Mouse (Mus musculus): ENCODE data around the gene Gp9. TPM values are rescaled to one million over a fixed set of nuclear protein-coding genes. Genes with fewer than 3 reads are reported as not detected.
A peak's percentile ranks its signal among the peaks of the same experiment; 100 is the strongest.

Gene Gp9
- polyA plus RNA-seq, 1 experiment from 2014 or later: 2.4 TPM

DNA sequence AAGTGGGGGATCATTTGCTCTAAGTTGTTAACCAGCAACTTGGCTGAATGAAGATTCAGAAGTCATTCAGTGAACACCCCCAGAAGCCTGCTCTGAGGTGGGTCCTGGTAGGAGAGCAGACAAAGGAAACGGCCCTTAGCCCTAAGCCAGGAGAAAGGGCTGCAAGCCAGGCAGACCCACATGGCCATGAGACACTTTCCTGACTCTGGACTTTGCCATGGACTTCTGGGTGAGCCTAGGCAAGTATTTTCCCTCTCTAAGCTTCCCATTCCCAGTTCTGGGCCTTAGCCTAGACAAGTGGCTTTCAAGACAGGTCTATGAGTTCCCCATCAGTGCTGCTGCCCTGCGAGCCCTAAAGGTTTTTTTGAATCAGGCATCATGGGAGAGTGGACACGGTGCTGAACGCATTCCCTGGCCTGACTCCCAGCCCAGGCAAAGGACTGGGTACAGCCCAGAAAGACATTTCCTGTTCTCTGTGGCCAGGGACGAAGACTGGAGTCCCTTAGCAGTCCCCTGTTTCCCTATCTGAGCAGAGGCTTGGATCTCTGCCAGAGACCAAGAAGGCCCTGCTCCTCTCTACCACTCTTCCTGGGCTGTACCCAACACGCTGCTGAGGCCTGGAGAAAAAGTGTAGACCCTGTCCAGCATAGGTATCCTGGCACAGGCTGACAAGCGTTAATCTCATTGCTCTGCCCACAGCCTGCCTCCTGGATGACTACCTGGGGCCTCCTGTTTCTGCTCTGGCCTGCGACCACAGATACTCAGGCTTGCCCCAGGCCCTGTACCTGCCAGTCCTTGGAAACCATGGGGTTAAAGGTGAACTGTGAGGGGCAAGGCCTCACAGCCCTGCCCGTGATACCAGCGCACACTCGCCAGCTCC is 662 bp downstream of the Gp9 start:
- no peaks in the 10 kb centered on the region for H3K9me3 ChIP-seq
- H3K27ac ChIP-seq: no peak overlapping the region
- no peak overlapping the region for H3K4me2 ChIP-seq
- H3K4me3 ChIP-seq (replicated peaks): no peak overlapping the region
- peaks cover 6% of the 10 kb centered on the region; the same call in 1 of the 2 replicates for H3K4me1 ChIP-seq
- H3K27me3 ChIP-seq (replicated peaks): no peaks in the 10 kb centered on the region
- 67% methylated on average over 11 of the region's 11 CpGs for WGBS
- 0 out of 2 replicates have a peak, but pooled peaks have one; percentile 17 for ATAC-seq (ENCODE audit: insufficient read depth, low FRiP score, low read depth)
- H3K36me3 ChIP-seq: no peaks in the 10 kb centered on the region
- no peak overlapping the region for H3K9ac ChIP-seq

DNA sequence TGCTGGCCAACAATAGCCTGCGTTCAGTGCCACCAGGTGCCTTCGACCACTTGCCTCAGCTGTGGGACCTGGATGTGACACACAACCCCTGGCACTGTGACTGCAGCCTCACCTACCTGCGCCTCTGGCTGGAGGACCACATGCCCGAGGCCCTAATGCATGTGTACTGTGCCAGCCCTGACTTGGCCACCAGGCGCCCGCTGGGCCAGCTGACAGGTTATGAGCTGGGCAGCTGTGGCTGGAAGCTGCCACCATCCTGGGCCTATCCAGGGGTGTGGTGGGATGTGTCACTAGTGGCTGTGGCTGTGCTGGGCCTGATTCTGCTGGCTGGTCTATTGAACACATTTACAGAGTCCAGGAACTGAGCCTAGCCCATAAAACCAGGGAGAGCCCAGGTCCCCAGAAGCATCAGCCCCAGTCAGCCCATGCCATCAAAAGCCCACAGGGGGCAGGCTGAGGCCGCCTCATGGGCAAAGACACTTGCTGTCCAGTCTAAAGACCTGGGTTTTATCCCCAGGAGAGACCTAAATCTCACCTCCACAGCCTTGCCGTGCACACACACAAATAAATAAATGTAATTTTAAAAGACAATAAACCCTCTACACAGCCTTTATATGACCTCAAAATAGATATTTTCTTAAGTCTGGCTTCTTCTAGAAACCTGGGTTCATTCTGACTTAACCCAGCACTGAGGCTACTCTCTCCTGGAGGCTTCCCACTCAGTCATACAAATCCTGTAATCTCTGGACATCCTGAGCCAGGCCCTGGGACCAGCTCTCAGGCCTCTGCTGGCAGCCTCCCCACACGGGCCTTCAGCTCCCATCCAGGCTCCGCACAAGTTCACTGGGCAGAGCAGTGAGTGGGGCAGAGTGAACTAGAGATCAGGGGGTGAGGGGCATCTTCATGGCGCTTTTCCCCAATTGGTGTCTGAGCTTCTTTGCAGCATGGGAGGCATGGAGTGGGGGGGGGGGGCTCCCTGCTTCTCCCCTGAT is 1.6 kb downstream of the Gp9 start:
- no peak overlapping the region for H3K9ac ChIP-seq
- 87% methylated on average over 11 of the region's 11 CpGs for WGBS
- peaks cover 6% of the 10 kb centered on the region; the same call in 1 of the 2 replicates for H3K4me1 ChIP-seq
- H3K27me3 ChIP-seq (replicated peaks): no peaks in the 10 kb centered on the region
- no peaks in the 10 kb centered on the region for H3K9me3 ChIP-seq
- no peak overlapping the region for H3K4me3 ChIP-seq (replicated peaks)
- no peak overlapping the region for H3K27ac ChIP-seq
- H3K36me3 ChIP-seq: no peaks in the 10 kb centered on the region
- no peak for ATAC-seq (ENCODE audit: insufficient read depth, low FRiP score, low read depth)
- no peak overlapping the region for H3K4me2 ChIP-seq

DNA sequence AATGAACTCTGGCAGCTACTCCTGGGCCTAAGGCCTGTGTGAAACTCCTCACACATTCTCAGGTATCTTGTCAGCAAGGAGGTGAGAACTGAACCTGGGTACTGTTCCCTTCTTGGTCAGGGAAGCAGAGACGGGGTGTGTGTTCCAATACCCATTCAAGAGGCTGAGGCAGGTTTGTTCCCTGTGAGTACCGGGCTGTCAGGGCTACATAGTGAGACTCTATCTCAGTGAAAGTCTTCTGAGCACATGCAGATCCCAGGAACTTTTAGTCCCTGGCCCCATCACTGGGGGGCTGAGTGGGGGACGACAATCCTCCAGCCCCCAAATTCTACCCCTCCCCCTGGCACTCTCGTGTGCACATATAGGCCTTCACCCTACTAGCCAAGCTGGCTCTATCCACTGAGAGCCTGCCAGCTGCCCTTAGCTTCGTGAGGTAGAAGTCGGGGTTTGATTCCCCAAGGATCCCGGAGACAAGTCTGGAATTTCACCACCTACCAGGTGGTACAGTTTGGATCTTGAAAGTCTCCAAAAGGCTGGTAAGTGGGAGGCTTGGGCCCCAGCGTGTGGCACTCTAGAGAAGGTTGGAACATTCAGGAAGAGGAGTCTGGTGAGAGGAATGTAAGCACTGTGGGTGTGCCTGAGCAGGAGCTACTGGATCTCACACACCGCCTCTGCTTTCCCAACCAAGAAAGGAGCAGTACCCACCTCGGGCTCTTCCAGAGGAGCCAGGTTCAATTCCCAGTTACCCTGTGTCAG is 2.9 kb downstream of the Gp9 start:
- WGBS: 83% methylated on average over 10 of the region's 10 CpGs
- Histone ChIP-seq H3K9me3 (no peaks in the 10 kb centered on the region), H3K4me2 (no peak overlapping the region), H3K4me1 (peaks cover 6% of the 10 kb centered on the region; the same call in 1 of the 2 replicates), H3K4me3 (replicated peaks) (no peak overlapping the region), H3K27me3 (replicated peaks) (no peaks in the 10 kb centered on the region), H3K36me3 (no peaks in the 10 kb centered on the region), H3K9ac (no peak overlapping the region), H3K27ac (no peak overlapping the region)
- ATAC-seq (ENCODE audit: insufficient read depth, low FRiP score, low read depth): no peak

DNA sequence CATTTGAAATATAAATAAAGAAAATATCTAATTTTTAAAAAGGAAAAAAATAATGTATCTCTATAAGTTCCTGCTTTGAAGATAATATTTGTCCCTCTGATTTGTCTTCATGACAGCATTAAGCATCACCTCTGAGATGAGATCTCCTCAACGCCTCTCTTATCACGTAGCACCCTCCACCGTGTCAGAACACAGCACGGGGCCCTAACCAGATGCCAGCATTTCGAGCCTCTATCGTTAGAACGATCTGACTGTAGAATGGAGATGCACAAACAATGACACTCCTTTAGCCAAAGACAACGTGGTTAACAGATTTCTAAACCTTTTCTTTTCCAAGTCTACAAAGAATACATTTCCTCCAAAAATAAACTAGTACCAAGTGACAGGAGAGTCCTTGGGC is 6.2 kb downstream of the Gp9 start:
- no peaks in the 10 kb centered on the region for H3K36me3 ChIP-seq
- no peak overlapping the region for H3K9ac ChIP-seq
- H3K4me3 ChIP-seq (replicated peaks): no peak overlapping the region
- H3K27me3 ChIP-seq (replicated peaks): no peaks in the 10 kb centered on the region
- ATAC-seq (ENCODE audit: insufficient read depth, low FRiP score, low read depth): no peak
- no peaks in the 10 kb centered on the region for H3K9me3 ChIP-seq
- H3K4me1 ChIP-seq: peaks cover 2% of the 10 kb centered on the region; the same call in 1 of the 2 replicates
- H3K4me2 ChIP-seq: no peak overlapping the region
- WGBS: 70% methylated on average over 8 of the region's 8 CpGs
- no peak overlapping the region for H3K27ac ChIP-seq

DNA sequence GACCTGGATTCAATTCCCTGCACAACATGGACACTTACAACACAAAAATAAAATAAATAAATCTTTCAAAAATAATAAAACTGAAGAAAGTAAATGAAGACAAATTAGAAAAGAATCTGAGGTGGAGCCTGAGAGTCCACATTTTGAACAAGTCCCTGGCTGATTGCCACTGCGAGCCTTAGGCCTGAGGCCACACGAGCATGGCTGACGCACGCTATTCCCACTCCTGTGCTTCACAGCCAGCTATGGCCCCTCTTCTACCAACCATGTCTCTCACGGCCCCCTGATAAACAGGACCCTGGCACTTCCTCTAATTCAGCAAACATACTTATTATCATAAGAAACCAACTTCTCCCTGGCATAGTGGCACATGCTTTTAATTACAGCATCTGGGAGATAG is 8.7 kb downstream of the Gp9 start:
- Histone ChIP-seq H3K4me3 (replicated peaks) (no peak overlapping the region), H3K4me2 (no peak overlapping the region), H3K36me3 (no peaks in the 10 kb centered on the region), H3K27me3 (replicated peaks) (no peaks in the 10 kb centered on the region), H3K27ac (no peak overlapping the region), H3K4me1 (peaks cover 17% of the 10 kb centered on the region), H3K9me3 (no peaks in the 10 kb centered on the region), H3K9ac (no peak overlapping the region)
- 76% methylated on average over 5 of the region's 5 CpGs for WGBS
- ATAC-seq (ENCODE audit: insufficient read depth, low FRiP score, low read depth): no peak

GRCm38 (mm10) chr6:87787108-87787890 is 9.4 kb downstream of the Gp9 start:
- H3K27ac ChIP-seq: no peak overlapping the region
- H3K4me1 ChIP-seq: peaks cover 17% of the 10 kb centered on the region
- H3K4me3 ChIP-seq (replicated peaks): no peak overlapping the region
- no peaks in the 10 kb centered on the region for H3K27me3 ChIP-seq (replicated peaks)
- 80% methylated on average over 6 of the region's 6 CpGs for WGBS
- ATAC-seq (ENCODE audit: insufficient read depth, low FRiP score, low read depth): no peak
- no peaks in the 10 kb centered on the region for H3K9me3 ChIP-seq
- no peak overlapping the region for H3K4me2 ChIP-seq
- H3K36me3 ChIP-seq: peaks cover 3% of the 10 kb centered on the region; the same call in 1 of the 2 replicates
- no peak overlapping the region for H3K9ac ChIP-seq

DNA sequence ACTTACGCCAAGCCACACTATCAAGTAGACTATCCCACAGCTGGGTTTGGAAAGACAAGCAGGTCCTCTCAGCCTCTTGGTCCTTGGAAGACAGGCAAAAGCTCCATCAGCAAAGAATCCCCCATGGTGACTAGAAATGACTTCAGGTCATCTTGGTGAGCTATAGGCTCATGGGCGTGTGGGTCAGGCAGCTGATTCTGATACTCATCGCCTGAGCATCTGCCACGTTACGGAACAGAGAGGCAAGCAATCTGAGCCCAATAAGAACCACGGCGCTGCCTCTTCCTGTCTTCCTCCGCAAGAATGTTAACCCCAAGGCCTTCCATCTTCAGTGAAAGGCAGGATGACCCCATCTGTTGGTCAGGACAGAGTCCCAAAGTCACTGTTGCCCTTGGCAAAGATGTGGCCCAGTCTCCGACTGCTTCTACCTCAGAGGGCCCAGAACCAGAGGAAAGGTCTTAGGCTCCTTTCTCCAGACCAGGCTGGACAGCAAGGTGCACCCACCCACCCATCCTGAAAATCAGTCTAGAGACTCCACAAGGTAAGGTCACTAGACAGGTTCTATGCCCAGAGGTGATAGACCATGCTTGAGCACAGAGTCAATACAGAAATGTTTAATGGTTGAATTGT is 10.5 kb downstream of the Gp9 start:
- peak overlapping the region; percentile 71 for H3K27ac ChIP-seq
- 92% methylated on average over 9 of the region's 9 CpGs for WGBS
- no peaks in the 10 kb centered on the region for H3K27me3 ChIP-seq (replicated peaks)
- H3K9ac ChIP-seq: no peak overlapping the region
- H3K9me3 ChIP-seq: no peaks in the 10 kb centered on the region
- peaks cover 17% of the 10 kb centered on the region for H3K4me1 ChIP-seq
- H3K4me2 ChIP-seq: no peak overlapping the region
- no peak overlapping the region for H3K4me3 ChIP-seq (replicated peaks)
- no peak for ATAC-seq (ENCODE audit: insufficient read depth, low FRiP score, low read depth)
- peaks cover 6% of the 10 kb centered on the region; the same call in 1 of the 2 replicates for H3K36me3 ChIP-seq

GRCm38 (mm10) chr6:87788896-87789587 is 11.2 kb downstream of the Gp9 start:
- no peaks in the 10 kb centered on the region for H3K27me3 ChIP-seq (replicated peaks)
- H3K4me3 ChIP-seq (replicated peaks): no peak overlapping the region
- H3K27ac ChIP-seq: peak overlapping the region; percentile 71
- peaks cover 17% of the 10 kb centered on the region for H3K4me1 ChIP-seq
- H3K9me3 ChIP-seq: no peaks in the 10 kb centered on the region
- peak; percentile 78 for ATAC-seq (ENCODE audit: insufficient read depth, low FRiP score, low read depth)
- 28% methylated on average over 5 of the region's 5 CpGs for WGBS
- H3K36me3 ChIP-seq: peaks cover 6% of the 10 kb centered on the region; the same call in 1 of the 2 replicates
- H3K9ac ChIP-seq: no peak overlapping the region
- no peak overlapping the region for H3K4me2 ChIP-seq

DNA sequence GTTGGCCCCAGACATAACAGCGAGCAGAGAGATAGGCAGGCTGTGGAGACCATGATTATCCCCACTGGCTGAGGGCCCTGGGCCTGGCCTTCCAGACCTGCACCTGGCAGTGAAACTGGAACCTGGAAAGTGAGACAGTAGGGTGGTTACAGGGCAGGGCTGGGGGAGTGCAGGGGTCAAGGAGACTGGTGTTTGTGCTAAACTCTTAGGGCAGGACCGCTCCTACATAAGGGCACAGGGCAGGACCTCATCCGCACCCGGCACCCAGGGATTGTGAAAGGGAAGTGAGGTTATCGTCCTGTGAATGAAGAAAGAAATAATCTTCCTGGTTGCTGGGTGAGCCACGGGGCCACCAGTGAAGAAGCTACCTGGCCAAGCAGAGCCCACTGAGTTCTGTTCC is 11.9 kb downstream of the Gp9 start:
- Histone ChIP-seq H3K27ac (peak overlapping the region; percentile 71), H3K4me1 (peaks cover 17% of the 10 kb centered on the region), H3K36me3 (peaks cover 10% of the 10 kb centered on the region; the same call in 1 of the 2 replicates), H3K27me3 (replicated peaks) (no peaks in the 10 kb centered on the region), H3K9ac (no peak overlapping the region), H3K4me3 (replicated peaks) (no peak overlapping the region), H3K4me2 (no peak overlapping the region), H3K9me3 (no peaks in the 10 kb centered on the region)
- 86% methylated on average over 6 of the region's 6 CpGs for WGBS
- ATAC-seq (ENCODE audit: insufficient read depth, low FRiP score, low read depth): no peak

All from stomach, embryonic 15.5 days (tissue).